In genomic region chr8:93088193-93088592, GRCm38 (mm10) we compare ENCODE assay signal across 17 mouse cellular contexts. TPM values are rescaled to one million over a fixed set of nuclear protein-coding genes. Genes with fewer than 3 reads are reported as not detected.
DNase-seq lines count a peak whose midpoint lies in the region; ATAC-seq and TF ChIP-seq lines count a peak whose summit lies in the region.
"Had no signal": no experiment of that assay in that cellular context is flagged by ENCODE, and none has a peak within 500 bp of the region (broad histone marks: within the 10 kb centered on the region; RNA-seq: fewer than 3 reads in every experiment).

No protein-coding gene starts in this region.

- no peak for ATAC-seq in heart, embryonic 11.5 days (replicated peaks; ENCODE audit: insufficient number of reproducible peaks, low FRiP score, low TSS enrichment)
- no peak for ATAC-seq in lung, embryonic 15.5 days (ENCODE audit: borderline replicate concordance, extremely low read depth, low FRiP score, low TSS enrichment)
- ATAC-seq in limb, embryonic 14.5 days (ENCODE audit: low FRiP score, low read depth) = peak; percentile 44; the same call in 1 of the 2 replicates
- ATAC-seq: liver, postnatal 0 days had no signal

- no peak for DNase-seq in heart, postnatal 10 days
- no peak for DNase-seq in lung, postnatal 4 days
- peak; percentile 13 for DNase-seq in embryo, embryonic 9.5 days (ENCODE audit: extremely low spot score)
- no peak for DNase-seq in limb, embryonic 14.5 days (ENCODE audit: low spot score)
- no peak for DNase-seq in liver
- no peak for DNase-seq in yolk sac, embryonic 10.5 days (ENCODE audit: low spot score)
- DNase-seq: cerebellum, adult 2 months; heart, adult 18-20 months; liver, postnatal 0 days had no signal

- no peaks in the 10 kb centered on the region for H3K27me3 ChIP-seq in heart, embryonic 11.5 days (ENCODE audit: control insufficient read depth, insufficient read depth, low read length)
- no peaks in the 10 kb centered on the region for H3K27me3 ChIP-seq in lung, embryonic 15.5 days
- H3K27me3 ChIP-seq in limb, embryonic 14.5 days (ENCODE audit: control insufficient read depth, insufficient read depth, low read length) = no peaks in the 10 kb centered on the region

- 26% methylated on average over 7 of the region's 7 CpGs for WGBS in heart, embryonic 11.5 days (ENCODE audit: insufficient replicate concordance)
- 14% methylated on average over 7 of the region's 7 CpGs for WGBS in lung, embryonic 15.5 days
- 19% methylated on average over 7 of the region's 7 CpGs for WGBS in limb, embryonic 14.5 days

- H3K27ac ChIP-seq in heart, embryonic 11.5 days (ENCODE audit: low read depth, low read length) = no peak overlapping the region
- no peak overlapping the region for H3K27ac ChIP-seq in lung, embryonic 15.5 days
- H3K27ac ChIP-seq in limb, embryonic 14.5 days (replicated peaks; ENCODE audit: low read depth, low read length) = no peak overlapping the region

- H3K4me1 ChIP-seq in heart, embryonic 11.5 days (ENCODE audit: control insufficient read depth, insufficient read depth, low read length) = no peaks in the 10 kb centered on the region
- peaks cover 6% of the 10 kb centered on the region for H3K4me1 ChIP-seq in lung, embryonic 15.5 days
- H3K4me1 ChIP-seq in limb, embryonic 14.5 days (ENCODE audit: control insufficient read depth, insufficient read depth, low read length) = no peaks in the 10 kb centered on the region

- H3K9me3 ChIP-seq in heart, embryonic 11.5 days (replicated peaks; ENCODE audit: control insufficient read depth, low read length) = no peaks in the 10 kb centered on the region
- no peaks in the 10 kb centered on the region for H3K9me3 ChIP-seq in lung, embryonic 15.5 days
- H3K9me3 ChIP-seq in limb, embryonic 14.5 days (ENCODE audit: control insufficient read depth, low read length) = no peaks in the 10 kb centered on the region

- H3K4me3 ChIP-seq in heart, embryonic 11.5 days (ENCODE audit: low read depth, low read length) = no peak overlapping the region
- no peak overlapping the region for H3K4me3 ChIP-seq in lung, embryonic 15.5 days
- no peak overlapping the region for H3K4me3 ChIP-seq in limb, embryonic 14.5 days (replicated peaks; ENCODE audit: low read length)

- no peak overlapping the region for H3K9ac ChIP-seq in heart, embryonic 11.5 days (ENCODE audit: low read depth, low read length)
- no peak overlapping the region for H3K9ac ChIP-seq in lung, embryonic 15.5 days
- no peak overlapping the region; the same call in 1 of the 2 replicates for H3K9ac ChIP-seq in limb, embryonic 14.5 days (ENCODE audit: low read depth, low read length, severe bottlenecking)
- H3K9ac ChIP-seq: liver, postnatal 0 days had no signal

- H3K4me2 ChIP-seq in heart, embryonic 11.5 days = peak overlapping the region; percentile 27; the same call in 1 of the 2 replicates
- peak overlapping the region; percentile 30; the same call in 1 of the 2 replicates for H3K4me2 ChIP-seq in lung, embryonic 15.5 days
- H3K4me2 ChIP-seq in limb, embryonic 14.5 days (replicated peaks; ENCODE audit: low read depth, low read length, severe bottlenecking) = peak overlapping the region; percentile 31

- H3K36me3 ChIP-seq in heart, embryonic 11.5 days (ENCODE audit: control insufficient read depth, insufficient read depth, low read length) = no peaks in the 10 kb centered on the region
- H3K36me3 ChIP-seq in lung, embryonic 15.5 days = no peaks in the 10 kb centered on the region
- H3K36me3 ChIP-seq in limb, embryonic 14.5 days (ENCODE audit: control insufficient read depth, insufficient read depth, low read length) = no peaks in the 10 kb centered on the region

- intact Hi-C loops in heart, postnatal 10 days (cut with DNase I) = no loop called here

- no peak for TF ChIP-seq POLR2A in limb, embryonic 14.5 days (IDR thresholded peaks at IDR 0.05; ENCODE audit: borderline replicate concordance, extremely low read depth, insufficient read depth, insufficient read length)

RNA-seq across cellular contexts. Expression of gene Ces1b, which starts 8.4 kb away (rescaled TPM):
- polyA plus RNA-seq in heart, embryonic 11.5 days (2014; fragmentation: Nextera tagmentation; extraction: Ambion mirVana) = not detected in 2 replicates
- total RNA-seq in heart, postnatal 10 days (2021) = not detected
- 0.24 TPM in 1 of 2 replicates, not detected in the other for polyA plus RNA-seq in lung, embryonic 15.5 days (2015; fragmentation: Nextera tagmentation; extraction: Ambion mirVana)
- not detected in 2 replicates for polyA plus RNA-seq in limb, embryonic 14.5 days (2012; rRNA removed)
- not detected in 2 replicates for polyA plus RNA-seq in limb, embryonic 14.5 days (2014; fragmentation: Nextera tagmentation; extraction: Ambion mirVana)
- total RNA-seq: heart, adult 18-20 months; hematopoietic stem cell, adult 5-6 weeks; layer of hippocampus, adult 18-20 months; left cerebral cortex, postnatal 14 days; MEL had no signal
- polyA plus RNA-seq: C2C12; cerebellum, adult 2 months had no signal

RNA-seq across cellular contexts. Expression of gene Ces1a, which starts 40.2 kb away (rescaled TPM):
- polyA plus RNA-seq in heart, embryonic 11.5 days (2014; fragmentation: Nextera tagmentation; extraction: Ambion mirVana) = not detected in 2 replicates
- not detected for total RNA-seq in heart, postnatal 10 days (2021)
- polyA plus RNA-seq in lung, embryonic 15.5 days (2015; fragmentation: Nextera tagmentation; extraction: Ambion mirVana) = not detected in 2 replicates
- 0.04 TPM in 1 of 2 replicates, not detected in the other for polyA plus RNA-seq in limb, embryonic 14.5 days (2012; rRNA removed)
- not detected in 2 replicates for polyA plus RNA-seq in limb, embryonic 14.5 days (2014; fragmentation: Nextera tagmentation; extraction: Ambion mirVana)
- total RNA-seq: adrenal gland, postnatal 4 days; heart, adult 18-20 months; hematopoietic stem cell, adult 5-6 weeks; layer of hippocampus, adult 18-20 months; MEL had no signal
- polyA plus RNA-seq: cerebellum, adult 2 months; liver, postnatal 0 days had no signal

RNA-seq across cellular contexts. Expression of gene Ces1c, which starts 42.9 kb away (rescaled TPM):
- not detected in 2 replicates for polyA plus RNA-seq in heart, embryonic 11.5 days (2014; fragmentation: Nextera tagmentation; extraction: Ambion mirVana)
- total RNA-seq in heart, postnatal 10 days (2021) = not detected
- 0.09 and 0.20 TPM in 2 replicates for polyA plus RNA-seq in lung, embryonic 15.5 days (2015; fragmentation: Nextera tagmentation; extraction: Ambion mirVana)
- polyA plus RNA-seq in limb, embryonic 14.5 days (2012; rRNA removed) = not detected in 2 replicates
- not detected in 2 replicates for polyA plus RNA-seq in limb, embryonic 14.5 days (2014; fragmentation: Nextera tagmentation; extraction: Ambion mirVana)
- total RNA-seq: heart, adult 18-20 months; hematopoietic stem cell, adult 5-6 weeks; layer of hippocampus, adult 18-20 months; left cerebral cortex, postnatal 14 days; MEL had no signal
- polyA plus RNA-seq: C2C12; cerebellum, adult 2 months had no signal
